Mouse (Mus musculus): Measurements from ENCODE around the gene Cry1.

The Cry1 gene

DNA sequence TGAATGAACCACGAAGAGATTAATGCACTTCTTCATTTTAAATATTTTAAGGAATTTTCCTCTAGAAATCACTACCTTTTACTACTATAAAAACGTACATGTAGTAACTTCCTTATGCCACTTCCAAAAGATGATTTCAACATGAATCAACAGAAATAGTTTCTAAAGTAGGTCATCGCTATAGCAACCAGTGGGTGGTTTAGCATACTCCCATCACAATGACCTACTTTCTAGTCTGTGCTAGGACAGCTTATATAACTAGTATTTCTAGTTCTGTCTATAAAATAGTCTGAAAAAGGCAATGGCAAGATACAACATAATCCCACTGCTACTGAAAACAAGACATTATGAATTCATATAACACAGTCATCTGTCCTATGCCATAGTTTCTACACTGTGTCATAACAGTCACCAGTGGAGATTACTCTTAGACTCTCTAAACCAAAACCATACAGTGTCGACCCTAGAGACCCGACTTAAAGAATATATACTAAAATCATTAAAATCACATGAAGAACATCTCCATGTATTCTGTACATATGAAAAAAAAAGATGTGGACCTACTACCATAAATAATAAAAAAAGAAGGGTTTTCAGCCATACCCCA lies 23.0 kb downstream of the Cry1 start:
- DNase-seq (ENCODE audit: low read depth, low spot score): no peak

- no peak for DNase-seq (ENCODE audit: low read depth, low spot score)
These were observed 24.8 kb downstream of the Cry1 start for GRCm38 (mm10) chr10:85159989-85160619.

DNA sequence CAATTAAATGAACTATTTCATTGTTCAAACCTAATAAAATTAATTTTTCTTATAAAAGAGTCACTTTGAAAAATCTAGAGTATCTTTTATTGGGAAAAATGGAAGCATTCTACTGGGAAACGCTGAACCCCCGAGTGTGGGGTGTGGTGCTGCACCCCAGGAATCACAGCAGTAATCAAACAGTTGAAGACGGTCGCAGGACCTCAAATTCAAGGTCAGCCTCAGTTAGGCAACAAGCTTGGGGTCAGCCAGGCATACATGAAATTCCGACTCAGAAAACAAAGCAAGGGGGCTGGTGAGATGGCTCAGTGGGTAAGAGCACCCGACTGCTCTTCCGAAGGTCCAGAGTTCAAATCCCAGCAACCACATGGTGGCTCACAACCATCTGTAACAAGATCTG lies 27.4 kb downstream of the Cry1 start:
- peak; percentile 72 for DNase-seq (ENCODE audit: low read depth, low spot score)

DNA sequence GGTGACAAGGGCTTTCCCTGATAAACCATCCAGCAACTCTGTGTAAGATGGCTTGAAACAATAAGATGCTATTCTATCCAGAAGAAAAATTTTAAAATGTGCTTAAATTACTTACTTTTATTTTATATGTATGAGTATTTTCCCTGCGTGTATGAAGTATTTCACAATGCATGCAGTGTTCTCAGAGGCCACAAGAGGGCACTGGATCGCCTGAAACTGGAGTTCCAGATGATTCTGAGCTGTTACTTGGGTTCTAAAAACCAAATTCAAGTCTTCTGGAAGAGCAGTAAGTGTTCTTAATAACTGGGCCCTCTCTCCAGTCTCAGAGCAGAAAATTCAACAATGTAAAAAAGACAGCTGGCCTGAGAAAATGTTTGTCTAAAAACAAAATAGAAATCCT lies 30.7 kb downstream of the Cry1 start:
- peak; percentile 72 for DNase-seq (ENCODE audit: low read depth, low spot score)

GRCm38 (mm10) chr10:85149226-85149625 lies 35.6 kb downstream of the Cry1 start:
- DNase-seq (ENCODE audit: low read depth, low spot score): no peak

DNA sequence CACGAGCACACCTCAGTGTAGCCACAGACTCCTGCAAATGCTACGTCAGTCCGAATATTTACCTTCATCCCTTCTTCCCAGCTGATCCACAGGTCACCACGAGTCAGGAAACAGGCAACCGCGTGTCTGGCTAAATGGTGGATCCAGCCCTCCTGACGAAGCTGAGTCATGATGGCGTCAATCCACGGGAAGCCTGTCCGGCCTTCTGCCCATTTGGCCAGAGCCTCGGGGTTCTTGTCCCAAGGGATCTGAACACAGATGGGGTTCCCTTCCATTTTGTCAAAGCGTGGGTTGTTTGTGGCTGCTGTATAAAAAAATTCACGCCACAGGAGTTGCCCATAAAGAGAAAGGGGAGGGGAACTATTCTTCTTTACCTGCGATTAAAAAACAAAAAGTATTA lies 38.6 kb downstream of the Cry1 start:
- DNase-seq (ENCODE audit: low read depth, low spot score): peak; percentile 28

- DNase-seq (ENCODE audit: low read depth, low spot score): no peak
These were observed 43.4 kb downstream of the Cry1 start for GRCm38 (mm10) chr10:85141465-85141864.

- DNase-seq (ENCODE audit: low read depth, low spot score): no peak
These were observed 48.3 kb downstream of the Cry1 start for GRCm38 (mm10) chr10:85136573-85136972.

DNA sequence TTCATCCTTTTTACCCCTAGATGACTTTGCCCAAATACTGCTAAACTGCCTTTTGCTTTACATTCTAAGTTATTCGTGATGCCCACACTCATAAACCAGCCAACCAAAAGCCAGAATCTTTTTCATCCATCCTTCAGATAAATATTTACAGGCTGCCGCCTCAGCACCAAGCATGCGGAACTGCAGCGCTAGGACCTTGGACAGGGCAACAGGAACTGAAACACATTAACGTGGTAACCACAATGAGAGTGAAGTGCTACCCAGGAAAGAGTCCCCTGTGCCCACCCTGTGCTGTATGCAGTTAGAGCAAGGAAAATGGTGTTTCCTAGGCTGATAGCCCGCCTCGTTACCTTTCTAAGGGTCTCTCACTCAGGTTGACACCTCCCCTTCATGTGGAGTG lies 56.4 kb downstream of the Cry1 start:
- peak; percentile 75 for DNase-seq (ENCODE audit: low read depth, low spot score)

- DNase-seq (ENCODE audit: low read depth, low spot score): peak; percentile 100
These were observed 57.2 kb downstream of the Cry1 start, which contains the start of gene Mterf2 for GRCm38 (mm10) chr10:85127395-85128287. TSS of gene Mterf2 (minus strand) at chr10:85128027.

GRCm38 (mm10) chr10:85125184-85125583 lies 59.7 kb downstream of the Cry1 start:
- DNase-seq (ENCODE audit: low read depth, low spot score): peak; percentile 59

- DNase-seq (ENCODE audit: low read depth, low spot score): no peak
These were observed 70.5 kb downstream of the Cry1 start for GRCm38 (mm10) chr10:85114409-85114808.

GRCm38 (mm10) chr10:85103085-85103885 lies 81.6 kb downstream of the Cry1 start:
- DNase-seq (ENCODE audit: low read depth, low spot score): peak; percentile 88

GRCm38 (mm10) chr10:85102247-85103084 lies 82.4 kb downstream of the Cry1 start, which contains the start of the genes Fhl4 and Tmem263:
TSS of gene Fhl4 (minus strand) at chr10:85102495.
TSS of gene Tmem263 (plus strand) at chr10:85102627.
- DNase-seq (ENCODE audit: low read depth, low spot score): peak; percentile 91

GRCm38 (mm10) chr10:85101841-85102240 lies 83.0 kb downstream of the Cry1 start:
- no peak for DNase-seq (ENCODE audit: low read depth, low spot score)

All from R1 (cell line).